Mouse (Mus musculus): ENCODE measurements at regions not wholly inside any gene's neighbourhood (a gene's known extent, or its start where the extent isn't known, plus 50 kb on each side); places are given as distances from the start of the nearest gene placed in this dataset.

DNA sequence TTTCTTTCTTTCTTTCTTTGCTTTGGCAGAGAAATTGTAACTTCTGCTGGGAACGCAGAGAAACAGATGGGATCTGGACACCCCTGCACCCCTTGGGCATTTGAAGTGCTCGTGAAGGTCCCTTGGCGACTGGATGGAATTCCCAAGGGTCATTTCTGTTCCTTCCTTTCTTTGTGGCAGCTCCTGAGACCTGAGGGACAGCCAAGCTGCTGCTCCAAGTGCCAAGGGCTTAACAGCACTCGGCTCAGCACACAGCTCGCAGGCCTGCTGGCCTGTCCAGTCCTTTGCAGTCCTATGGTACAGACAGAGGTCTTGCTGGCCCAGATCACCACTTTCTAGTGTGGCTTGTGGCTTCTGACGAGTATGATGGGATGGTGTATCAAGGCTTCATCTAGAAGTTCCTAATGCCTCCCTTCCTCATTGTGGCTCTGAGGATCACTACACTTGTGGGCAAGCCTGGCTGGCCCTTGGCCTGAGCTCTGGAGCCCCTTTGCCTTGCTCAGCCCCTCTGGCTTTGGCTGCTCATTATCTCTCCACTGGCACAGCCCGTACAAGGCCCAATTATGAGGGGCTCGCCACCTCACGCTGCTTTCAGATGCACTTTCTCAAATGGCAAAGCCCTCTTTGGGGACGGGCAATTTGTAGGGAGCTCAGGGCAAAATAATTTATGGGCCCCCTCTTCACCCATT is 63.7 kb upstream of the Pitx1 start:
- Histone ChIP-seq H3K4me3 (ENCODE audit: insufficient read depth, low read length) (no peak overlapping the region), H3K4me1 (ENCODE audit: control insufficient read depth, insufficient read depth, low read length) (no peaks in the 10 kb centered on the region), H3K27ac (ENCODE audit: insufficient read depth, low read length) (no peak overlapping the region)
- TF ChIP-seq POLR2A (IDR thresholded peaks at IDR 0.05; ENCODE audit: extremely low read depth, insufficient read depth, low read length): no peak
- no peak for TF ChIP-seq CTCF (IDR thresholded peaks at IDR 0.05; ENCODE audit: extremely low read depth, insufficient read depth, low read length)

DNA sequence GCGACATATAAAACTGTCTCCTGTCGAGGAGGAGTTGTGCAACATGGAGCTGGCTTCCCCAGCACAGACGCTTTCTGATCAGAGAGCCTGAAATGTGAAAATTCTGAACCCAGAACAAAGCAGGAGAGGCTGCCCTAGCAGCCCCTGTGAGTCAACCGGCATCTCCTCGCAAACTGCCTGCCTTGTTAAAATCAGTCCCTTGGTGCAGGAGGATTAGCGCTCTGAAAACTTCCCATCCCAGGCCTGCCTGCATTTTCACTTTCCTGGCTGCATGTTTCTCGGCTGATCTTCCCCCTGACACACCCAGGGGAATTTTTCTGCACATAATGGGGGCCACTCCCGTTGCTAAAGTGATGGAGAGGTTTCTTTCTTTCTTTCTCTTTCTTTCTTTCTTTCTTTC is 63.0 kb upstream of the Pitx1 start:
- H3K4me3 ChIP-seq (ENCODE audit: insufficient read depth, low read length): no peak overlapping the region
- H3K4me1 ChIP-seq (ENCODE audit: control insufficient read depth, insufficient read depth, low read length): no peaks in the 10 kb centered on the region
- no peak overlapping the region for H3K27ac ChIP-seq (ENCODE audit: insufficient read depth, low read length)
- TF ChIP-seq CTCF (IDR thresholded peaks at IDR 0.05; ENCODE audit: extremely low read depth, insufficient read depth, low read length) (no peak), POLR2A (IDR thresholded peaks at IDR 0.05; ENCODE audit: extremely low read depth, insufficient read depth, low read length) (no peak)

DNA sequence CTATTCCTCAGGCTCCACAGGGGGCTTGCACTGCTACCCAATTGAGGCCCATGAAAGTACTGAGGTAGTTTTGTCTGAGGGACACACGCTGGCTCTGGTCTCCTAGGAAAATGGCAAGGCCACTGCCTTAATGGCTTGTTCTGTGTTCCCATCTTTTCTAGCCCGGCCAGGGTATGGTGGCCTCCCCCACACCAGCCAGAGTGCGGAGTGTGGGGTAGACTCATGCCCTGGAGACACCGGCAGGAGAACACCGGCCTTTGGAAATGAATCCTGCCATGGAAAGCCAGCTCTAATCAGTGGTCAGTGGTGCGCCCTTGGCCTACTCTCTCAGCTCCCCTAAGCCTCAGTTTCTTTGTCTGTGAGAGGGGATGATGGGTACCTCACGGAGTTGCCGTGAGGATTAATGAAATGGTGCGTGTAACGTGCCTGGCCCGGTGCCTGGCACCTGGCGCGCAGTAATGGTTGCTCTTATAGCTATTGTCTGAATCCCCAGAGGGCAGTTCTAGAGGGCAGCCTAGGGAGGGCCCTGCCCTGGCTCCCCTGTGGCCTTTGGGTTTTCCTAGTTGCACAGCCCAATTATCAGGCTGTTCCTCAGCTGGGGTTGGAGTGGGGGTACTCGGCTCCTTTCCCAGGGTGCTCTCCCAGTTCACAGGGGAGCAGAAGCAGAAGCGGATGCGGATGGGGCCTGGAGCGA is 62.4 kb upstream of the Pitx1 start:
- H3K4me1 ChIP-seq (ENCODE audit: control insufficient read depth, insufficient read depth, low read length): no peaks in the 10 kb centered on the region
- no peak for TF ChIP-seq POLR2A (IDR thresholded peaks at IDR 0.05; ENCODE audit: extremely low read depth, insufficient read depth, low read length)
- TF ChIP-seq CTCF (IDR thresholded peaks at IDR 0.05; ENCODE audit: extremely low read depth, insufficient read depth, low read length): no peak
- H3K27ac ChIP-seq (ENCODE audit: insufficient read depth, low read length): no peak overlapping the region
- no peak overlapping the region for H3K4me3 ChIP-seq (ENCODE audit: insufficient read depth, low read length)

DNA sequence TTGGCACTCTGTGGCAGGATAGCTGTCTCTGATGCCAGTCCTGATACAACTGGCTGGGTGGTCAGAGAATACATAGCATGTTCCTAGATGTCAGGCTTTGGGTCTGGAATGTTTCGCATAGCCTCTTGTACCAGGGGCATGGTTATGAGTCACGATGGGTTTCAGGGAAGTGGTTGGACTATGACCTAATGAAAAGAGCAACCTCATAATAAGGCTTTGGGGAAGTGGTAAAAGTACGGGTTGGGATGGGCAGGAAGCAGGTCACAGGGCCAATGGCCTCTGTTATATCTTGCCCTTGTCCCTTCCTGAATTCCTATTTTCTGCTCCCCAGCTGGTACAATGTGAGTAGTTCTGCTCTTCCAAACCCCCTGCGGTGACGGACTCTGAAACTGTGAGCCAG is 59.5 kb upstream of the Pitx1 start:
- no peaks in the 10 kb centered on the region for H3K4me1 ChIP-seq (ENCODE audit: control insufficient read depth, insufficient read depth, low read length)
- TF ChIP-seq CTCF (IDR thresholded peaks at IDR 0.05; ENCODE audit: extremely low read depth, insufficient read depth, low read length): no peak
- no peak for TF ChIP-seq POLR2A (IDR thresholded peaks at IDR 0.05; ENCODE audit: extremely low read depth, insufficient read depth, low read length)
- H3K27ac ChIP-seq (ENCODE audit: insufficient read depth, low read length): no peak overlapping the region
- H3K4me3 ChIP-seq (ENCODE audit: insufficient read depth, low read length): no peak overlapping the region

DNA sequence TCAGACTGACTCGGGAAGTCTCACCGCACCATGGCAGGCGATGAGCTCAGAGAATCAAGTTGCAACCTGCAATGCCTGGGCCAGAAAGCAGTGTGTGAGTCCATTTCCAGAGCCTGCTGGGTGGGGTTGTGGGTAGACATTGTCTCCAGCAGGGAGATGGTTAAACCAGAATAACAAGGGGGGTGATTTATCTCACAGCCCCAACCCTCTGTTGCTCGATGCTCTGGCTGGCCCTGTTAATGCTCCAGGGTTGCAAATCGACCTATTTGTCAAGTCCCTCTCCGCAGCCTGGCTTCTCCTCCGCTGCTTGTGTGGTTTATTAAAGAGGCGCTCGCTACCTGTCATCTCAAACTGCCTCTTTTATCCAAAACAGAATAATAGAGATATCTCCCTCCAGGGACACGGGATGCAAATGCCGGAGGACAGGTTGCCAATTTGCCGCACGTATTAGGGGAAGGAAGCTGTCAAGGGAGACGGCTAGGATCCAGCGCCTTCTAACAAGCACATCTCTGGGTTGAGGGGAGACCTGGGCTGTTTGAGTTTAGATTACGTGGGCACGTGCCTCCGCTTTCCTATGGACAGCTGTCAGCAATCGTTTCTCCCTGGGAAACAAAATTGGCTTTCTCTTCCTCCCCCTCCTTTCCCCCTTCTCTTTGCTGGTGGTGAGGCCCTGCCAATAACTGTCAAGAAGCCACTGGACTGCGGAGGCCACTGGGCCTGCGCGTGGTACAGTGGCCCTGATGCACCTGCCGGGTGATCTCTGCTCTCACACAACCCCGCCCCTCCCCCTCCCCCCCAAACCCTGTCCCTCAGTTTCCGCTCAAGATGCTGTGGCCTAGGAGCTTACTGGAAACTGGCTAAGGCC is 57.4 kb upstream of the Pitx1 start:
- Histone ChIP-seq H3K4me3 (ENCODE audit: insufficient read depth, low read length) (no peak overlapping the region), H3K27ac (ENCODE audit: insufficient read depth, low read length) (no peak overlapping the region), H3K4me1 (ENCODE audit: control insufficient read depth, insufficient read depth, low read length) (no peaks in the 10 kb centered on the region)
- no peak for TF ChIP-seq CTCF (IDR thresholded peaks at IDR 0.05; ENCODE audit: extremely low read depth, insufficient read depth, low read length)
- no peak for TF ChIP-seq POLR2A (IDR thresholded peaks at IDR 0.05; ENCODE audit: extremely low read depth, insufficient read depth, low read length)

DNA sequence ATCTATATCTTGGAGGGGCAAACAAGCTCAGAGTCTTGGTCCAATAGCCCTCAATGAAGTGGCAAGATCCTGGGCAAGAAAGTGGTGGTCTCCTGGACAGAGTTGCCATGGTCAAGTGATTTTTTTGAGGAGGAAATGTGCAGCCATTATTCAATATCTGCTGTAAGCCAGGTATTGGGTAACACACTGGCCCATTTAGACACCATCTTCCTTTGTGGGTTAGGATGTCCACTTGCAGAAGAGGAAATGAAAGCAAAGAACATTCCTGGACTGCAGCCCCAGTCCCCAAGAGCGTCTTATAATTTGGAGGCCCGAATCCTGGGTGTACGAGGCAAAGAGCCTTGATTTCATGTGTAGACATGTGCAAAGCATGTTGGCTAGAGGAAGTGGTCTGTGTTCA is 56.3 kb upstream of the Pitx1 start:
- TF ChIP-seq POLR2A (IDR thresholded peaks at IDR 0.05; ENCODE audit: extremely low read depth, insufficient read depth, low read length): no peak
- no peak for TF ChIP-seq CTCF (IDR thresholded peaks at IDR 0.05; ENCODE audit: extremely low read depth, insufficient read depth, low read length)
- Histone ChIP-seq H3K27ac (ENCODE audit: insufficient read depth, low read length) (no peak overlapping the region), H3K4me1 (ENCODE audit: control insufficient read depth, insufficient read depth, low read length) (no peaks in the 10 kb centered on the region), H3K4me3 (ENCODE audit: insufficient read depth, low read length) (no peak overlapping the region)

DNA sequence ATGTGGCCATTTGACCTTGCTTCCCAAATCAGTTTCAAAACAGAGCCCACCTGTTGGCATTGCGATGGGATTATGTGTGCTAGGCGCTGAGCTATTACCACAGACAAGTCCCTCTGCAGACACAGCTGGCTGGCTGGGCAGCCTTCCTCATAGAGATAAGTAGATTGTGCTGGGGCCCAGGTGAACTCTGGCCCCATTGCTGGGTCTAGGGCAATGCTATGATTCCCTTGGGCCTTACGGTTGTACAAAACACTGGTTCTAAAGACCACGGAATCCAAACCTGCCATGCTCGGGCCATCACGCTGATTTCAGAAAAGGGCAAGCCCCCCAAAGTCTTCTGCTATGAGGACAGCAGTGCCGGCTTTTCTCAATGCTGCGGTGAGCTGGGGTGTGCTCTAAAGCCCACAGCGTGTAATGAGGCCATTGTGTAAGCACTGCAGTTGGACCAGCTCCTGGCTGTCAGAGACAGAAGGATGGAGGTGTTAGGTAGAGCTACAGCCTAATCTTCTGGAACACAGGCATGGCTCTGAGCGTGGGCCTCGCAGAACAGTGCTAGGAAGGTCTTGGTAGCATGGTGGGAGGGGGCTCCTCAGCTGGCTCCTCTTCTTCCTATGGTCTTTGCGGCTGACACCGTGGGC is 51.2 kb upstream of the Pitx1 start:
- H3K4me1 ChIP-seq (ENCODE audit: control insufficient read depth, insufficient read depth, low read length): no peaks in the 10 kb centered on the region
- no peak overlapping the region for H3K4me3 ChIP-seq (ENCODE audit: insufficient read depth, low read length)
- TF ChIP-seq CTCF (IDR thresholded peaks at IDR 0.05; ENCODE audit: extremely low read depth, insufficient read depth, low read length): no peak
- TF ChIP-seq POLR2A (IDR thresholded peaks at IDR 0.05; ENCODE audit: extremely low read depth, insufficient read depth, low read length): no peak
- H3K27ac ChIP-seq (ENCODE audit: insufficient read depth, low read length): no peak overlapping the region
